Mouse (Mus musculus) ES-E14 (cell line): ENCODE measurements at regions not wholly inside any gene's neighbourhood (a gene's known extent, or its start where the extent isn't known, plus 50 kb on each side); places are given as distances from the start of the nearest gene placed in this dataset.

Source experiments
- CHD2 ChIP-seq: IDR thresholded peaks from 2 replicates; pipeline ENCODE4 v1.6.1; 2014; ENCODE audit warnings: mild to moderate bottlenecking, low read depth, low read length, inconsistent platforms
- HCFC1 ChIP-seq: IDR thresholded peaks from 2 replicates; pipeline ENCODE4 v1.6.1; 2012; ENCODE audit warnings: low read length, inconsistent platforms, borderline replicate concordance; ENCODE audit not compliant: insufficient read depth

DNA sequence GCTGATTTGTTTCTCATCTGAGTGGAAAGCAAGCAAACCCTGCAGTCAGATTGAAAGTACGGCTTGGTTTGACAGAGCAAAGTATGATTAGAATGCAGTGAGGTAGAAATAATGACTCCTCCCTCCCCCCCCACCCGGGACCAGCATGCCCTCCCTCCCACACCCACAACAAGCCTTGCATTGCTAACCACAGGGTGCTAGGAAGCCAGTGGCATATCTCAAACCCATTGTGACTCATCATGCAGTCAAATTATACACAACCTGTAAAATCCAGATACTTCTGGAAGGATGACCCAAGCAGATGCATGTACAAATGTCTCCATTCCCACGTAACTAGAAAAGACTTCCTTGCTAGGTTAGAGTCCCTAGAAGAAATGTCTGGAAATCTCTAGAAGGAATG lies 254.8 kb downstream of the Pdcd6ip start:
- TF ChIP-seq CHD2 = no peak
- TF ChIP-seq HCFC1 = no peak
